Mouse (Mus musculus): ENCODE measurements around the gene Ankdd1b.

Ankdd1b gene

DNA sequence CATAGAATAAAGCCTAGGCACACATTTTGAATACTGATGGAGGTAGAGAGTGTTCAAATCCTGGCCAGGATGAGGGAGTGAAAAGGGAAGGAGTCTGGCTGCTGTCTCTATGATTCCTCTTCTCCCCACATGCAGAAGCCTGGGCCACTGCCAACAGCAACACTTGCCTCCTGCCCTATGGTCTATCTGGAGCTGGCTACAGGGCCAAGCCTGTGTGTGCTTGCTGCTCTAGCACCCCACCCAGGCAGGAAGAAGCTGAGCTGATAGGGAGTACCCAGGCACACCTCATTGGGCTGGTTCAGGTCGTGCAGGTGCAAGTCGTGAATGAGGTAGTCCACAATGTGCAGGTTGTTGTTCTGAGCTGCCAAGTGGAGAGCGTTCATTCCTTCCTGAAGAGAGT lies 16.7 kb downstream of the Ankdd1b start:
- no peak for DNase-seq (ENCODE audit: low spot score in 2 of 2)

DNA sequence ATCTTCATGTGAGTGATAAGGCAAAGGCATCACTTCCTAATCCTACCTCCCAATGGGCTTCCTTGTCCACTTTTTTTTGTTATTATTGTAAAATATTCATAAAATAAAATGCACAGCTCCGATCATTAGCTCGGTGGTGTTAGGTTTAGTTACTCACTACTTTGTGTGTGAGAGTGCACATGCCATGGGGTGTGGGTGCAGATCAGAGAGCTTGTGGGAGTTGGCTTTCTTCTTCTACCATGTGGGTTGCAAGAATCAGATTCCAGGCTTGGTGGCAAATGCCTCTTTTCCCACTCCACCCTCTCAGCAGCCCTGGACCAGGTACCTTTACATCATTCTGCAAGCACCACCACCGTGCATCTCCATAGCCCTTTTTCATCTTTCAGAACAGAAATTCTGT lies 18.4 kb downstream of the Ankdd1b start:
- DNase-seq (ENCODE audit: low spot score in 2 of 2) = no peak

DNA sequence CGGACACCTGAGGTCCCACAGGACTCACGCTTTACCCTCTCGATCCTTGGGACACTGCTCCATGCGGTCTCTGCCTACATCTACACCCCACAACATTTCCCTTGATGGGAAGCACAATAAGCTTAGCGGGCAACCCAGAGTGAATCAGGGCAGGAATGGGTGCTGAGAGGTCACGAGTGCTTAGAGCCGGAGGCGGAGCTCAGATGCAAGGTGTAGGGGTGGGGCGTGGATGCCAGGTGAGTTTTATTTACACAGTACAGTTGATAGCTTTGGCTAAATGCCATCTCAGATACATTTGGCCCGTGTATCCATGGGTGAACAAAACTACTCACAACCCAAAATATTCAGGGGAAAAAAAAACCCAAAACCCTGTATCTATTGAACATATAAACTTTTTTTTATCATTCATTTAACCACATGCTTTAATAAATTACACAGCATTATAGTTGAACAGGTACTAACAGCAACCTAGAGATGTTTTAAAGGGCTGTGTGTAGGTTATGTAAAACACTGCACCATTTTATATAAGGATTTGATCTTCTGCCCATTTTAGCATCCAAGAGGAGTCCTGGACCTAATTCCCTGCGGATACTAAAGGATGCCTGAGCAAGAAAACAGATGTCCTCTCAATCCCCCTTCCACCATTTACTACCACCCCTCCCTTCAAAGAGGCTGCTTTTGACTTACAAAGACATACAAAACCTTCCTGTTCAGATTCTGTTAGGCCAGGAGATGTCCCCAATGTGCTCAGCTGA lies 19.4 kb downstream of the Ankdd1b start:
- no peak for DNase-seq (ENCODE audit: low spot score in 2 of 2)

DNA sequence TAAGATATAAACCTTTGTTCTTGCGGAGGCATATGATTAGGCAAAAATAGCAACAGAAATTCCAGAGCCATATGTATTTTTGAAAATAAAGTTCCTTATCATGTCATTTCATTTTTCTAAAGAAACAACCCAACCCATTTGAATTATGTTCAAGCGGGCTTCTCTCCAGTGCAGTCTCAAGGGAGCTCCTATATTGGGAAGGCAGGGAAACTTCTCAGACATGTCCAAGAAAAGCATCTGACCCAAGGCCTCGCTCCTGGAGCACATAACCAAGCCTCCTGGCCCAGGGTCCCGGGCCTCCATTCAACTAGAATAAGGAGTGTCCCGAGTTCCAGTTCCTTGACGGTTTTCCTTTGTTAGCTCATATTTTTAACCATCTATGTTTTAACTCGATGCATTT lies 20.1 kb downstream of the Ankdd1b start:
- no peak for DNase-seq (ENCODE audit: low spot score in 2 of 2)

DNA sequence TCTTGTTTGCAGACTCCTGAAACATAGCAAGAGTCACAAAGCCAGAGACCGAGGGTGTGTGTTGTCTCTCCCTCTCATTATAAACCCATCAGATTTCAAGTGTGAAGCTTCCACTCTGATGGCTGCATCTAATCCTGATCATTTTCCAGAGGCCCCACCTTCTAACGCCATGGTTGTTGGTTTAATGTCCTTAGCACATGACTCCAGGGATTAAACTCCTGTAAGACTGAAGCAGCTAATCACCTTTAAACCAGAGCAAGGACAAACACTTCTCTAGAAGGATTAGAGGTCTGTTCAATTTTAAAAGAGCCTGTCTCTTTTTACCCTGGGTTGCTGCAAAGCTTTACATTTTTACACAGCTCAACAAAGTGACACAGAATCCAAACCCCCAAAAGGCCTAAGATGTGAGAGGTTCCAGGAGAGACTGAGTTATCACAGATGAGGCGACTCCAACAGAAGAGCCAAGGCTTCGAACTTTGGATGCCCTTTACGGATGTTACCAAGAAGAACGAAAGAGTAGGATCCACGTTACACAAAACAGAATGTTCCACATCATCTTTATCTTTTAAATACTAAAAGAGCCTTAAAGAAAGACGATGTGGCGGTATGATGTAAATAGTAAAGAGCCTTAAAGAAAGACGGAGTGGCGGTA lies 20.7 kb downstream of the Ankdd1b start:
- DNase-seq (ENCODE audit: low spot score in 2 of 2) = no peak

DNA sequence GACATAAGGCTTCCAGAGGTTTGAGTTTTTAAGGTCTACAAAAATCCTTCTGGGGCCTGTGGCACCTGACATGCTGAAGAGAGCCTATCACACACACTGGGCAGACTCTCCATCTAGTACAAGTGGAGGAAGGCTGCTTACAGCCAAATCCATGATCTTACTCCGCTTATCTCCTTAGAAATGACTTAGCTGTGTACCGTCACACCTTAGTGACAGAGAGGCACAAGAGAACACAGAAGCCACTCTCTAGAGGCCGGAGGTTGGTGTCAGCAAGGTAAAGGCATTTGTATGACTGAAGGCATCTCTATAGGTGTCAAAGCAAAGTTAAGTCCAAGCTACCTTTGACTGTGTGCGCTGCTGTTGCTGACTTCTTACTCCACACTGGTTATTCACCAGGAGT lies 30.6 kb downstream of the Ankdd1b start:
- DNase-seq (ENCODE audit: low spot score in 2 of 2) = no peak

DNA sequence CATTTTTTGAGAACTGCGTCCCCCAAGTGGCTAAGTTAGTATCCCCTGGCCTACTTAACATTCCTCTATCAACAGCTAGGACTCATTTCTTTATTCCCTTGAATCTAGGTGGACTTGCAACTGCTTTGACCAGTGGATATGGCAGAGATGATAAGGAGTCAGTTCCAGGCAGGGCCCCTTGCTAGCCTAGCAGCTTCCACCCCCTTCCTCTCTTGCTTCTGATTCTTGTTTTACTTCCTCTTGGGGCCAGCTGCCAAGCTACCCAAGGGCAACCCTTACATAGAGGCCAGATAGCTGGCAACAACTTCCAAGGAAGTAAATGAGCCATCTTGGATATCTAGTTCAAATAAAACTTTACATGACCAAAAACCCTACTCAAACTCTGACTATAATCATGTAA lies 34.1 kb downstream of the Ankdd1b start:
- no peak for DNase-seq (ENCODE audit: low spot score in 2 of 2)

DNA sequence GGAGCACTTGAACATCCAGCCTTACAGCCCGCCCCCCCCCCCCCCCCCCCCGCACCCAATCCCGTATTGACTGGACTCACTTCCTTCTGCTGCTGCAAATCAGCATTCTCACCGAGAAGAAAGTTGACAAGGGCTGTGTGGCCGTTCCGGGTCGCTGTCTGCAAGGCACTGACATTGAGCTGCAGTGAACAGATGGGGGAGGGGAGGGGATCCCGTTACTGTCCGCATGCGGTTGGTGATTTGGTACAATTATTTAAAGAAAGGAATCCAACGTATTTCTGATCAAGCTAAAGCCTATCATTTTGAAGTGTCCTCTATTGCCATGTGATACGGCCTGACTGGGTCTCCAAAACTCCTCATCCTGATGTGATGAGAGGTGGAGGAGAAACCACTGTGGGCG lies 35.2 kb downstream of the Ankdd1b start:
- DNase-seq (ENCODE audit: low spot score in 2 of 2) = peak; percentile 46 to 55

DNA sequence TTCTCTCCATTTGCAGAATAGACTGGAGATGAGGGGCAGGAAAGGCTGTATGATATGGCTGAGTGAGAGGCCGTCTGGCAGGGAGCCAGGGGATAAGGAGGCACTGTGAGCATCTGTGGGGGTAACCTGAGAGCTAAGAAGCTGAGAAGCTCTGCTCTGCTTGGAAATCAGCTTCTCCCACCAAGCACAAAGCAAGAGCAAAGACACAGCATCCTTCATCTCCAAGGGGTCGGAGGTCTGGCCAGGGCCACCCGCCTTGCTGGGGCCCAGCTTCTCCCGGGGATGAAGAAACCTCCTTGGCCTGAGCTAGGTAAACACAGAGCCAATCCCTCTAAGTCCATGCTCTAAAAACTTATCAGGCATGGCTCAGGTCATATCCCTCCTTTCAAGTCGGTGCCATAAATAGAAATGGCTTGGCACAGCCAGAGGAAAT lies 36.1 kb downstream of the Ankdd1b start:
- no peak for DNase-seq (ENCODE audit: low spot score in 2 of 2)

DNA sequence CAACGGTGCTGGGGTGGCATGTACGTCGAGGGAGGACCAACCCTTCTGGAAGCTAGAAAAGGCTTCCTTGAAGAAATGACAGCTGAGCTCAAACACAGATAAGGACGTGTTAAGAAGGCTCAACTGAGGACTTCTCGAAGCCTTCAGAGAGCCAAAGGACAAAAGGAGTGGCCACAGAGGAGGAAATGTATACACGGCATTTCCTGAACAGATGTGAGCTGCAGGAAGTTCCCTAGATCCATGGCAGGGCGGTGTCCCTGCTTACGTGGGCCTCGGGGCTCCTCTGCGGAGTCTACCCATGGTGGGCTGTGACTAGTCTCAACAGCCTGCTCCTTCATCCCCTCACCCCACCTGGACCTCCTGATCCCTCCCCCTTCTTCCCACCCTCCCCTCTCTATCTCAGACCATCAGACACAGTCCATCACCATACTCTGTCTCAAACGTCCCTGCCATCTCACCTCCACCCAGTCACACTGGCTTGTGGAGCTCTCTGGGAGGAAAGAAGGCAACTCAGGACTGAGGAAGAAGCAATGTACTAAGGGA lies 37.3 kb downstream of the Ankdd1b start:
- no peak for DNase-seq (ENCODE audit: low spot score in 2 of 2)

DNA sequence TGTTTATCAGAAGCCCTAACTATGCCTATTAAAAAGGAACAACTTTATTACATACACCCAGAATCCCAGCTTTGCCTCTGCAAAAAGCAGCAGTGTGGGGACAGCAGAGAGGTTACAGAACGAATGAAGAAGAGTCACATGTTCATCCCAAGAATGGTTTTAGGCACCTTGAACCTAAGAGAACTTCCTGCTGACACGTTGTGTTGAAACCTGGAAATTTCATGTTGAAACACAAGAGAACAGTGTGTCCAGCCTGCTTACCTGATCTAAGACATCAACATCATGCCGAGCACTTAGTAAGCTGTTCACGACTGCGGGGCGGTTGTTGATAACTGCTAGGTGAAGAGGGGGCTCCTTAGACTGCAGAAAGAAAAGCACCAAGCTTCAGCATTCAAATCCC lies 38.0 kb downstream of the Ankdd1b start:
- DNase-seq (ENCODE audit: low spot score in 2 of 2) = no peak

DNA sequence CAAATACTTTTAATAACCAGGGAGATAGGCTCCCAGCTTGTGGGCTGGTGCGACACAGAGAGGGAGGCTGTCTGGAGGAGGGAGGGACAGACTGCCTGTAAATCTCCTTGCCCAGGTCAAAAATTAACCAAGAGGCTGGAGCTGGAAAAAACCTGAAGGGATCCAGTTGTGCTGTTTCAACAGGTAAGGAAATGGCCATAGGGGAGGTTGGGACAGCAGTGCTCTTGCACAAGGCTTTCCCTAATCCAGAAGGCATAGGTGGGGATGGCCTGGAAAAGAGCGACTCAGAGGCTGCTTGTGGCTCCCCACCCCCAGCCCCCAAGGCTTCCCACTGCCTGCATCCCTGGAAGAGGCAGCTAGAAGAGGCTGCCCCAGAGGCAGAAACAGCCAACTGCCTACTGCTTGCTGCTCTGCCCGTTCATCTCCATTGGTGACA lies 38.6 kb downstream of the Ankdd1b start:
- no peak for DNase-seq (ENCODE audit: low spot score in 2 of 2)

DNA sequence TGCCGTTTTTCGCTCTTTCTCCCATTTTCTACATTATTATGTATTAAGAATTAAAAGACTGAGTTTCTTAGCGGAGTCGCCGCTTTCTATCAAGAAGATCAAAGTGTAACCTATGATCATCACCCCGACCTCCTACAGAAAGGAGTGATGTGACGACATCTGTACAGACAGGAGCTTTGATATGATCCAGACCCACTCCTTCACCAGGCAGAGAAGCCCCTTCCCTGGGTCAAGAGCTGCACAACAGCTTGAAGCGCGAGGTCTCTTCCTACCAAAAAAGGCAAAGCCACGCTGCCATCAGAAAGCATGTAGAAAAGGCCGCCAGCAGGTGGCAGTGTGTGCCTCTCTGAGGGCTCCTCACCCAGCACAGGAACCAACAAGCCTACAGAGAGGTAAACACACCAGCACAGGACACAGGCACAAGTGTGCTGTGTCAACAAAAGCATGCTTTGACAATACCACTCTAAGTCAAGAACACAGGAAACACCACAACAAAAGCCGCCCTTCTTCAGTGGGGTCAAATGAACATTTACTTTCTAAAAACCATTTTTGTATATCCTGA lies 39.3 kb downstream of the Ankdd1b start:
- DNase-seq (ENCODE audit: low spot score in 2 of 2) = peak; percentile 87 to 92

DNA sequence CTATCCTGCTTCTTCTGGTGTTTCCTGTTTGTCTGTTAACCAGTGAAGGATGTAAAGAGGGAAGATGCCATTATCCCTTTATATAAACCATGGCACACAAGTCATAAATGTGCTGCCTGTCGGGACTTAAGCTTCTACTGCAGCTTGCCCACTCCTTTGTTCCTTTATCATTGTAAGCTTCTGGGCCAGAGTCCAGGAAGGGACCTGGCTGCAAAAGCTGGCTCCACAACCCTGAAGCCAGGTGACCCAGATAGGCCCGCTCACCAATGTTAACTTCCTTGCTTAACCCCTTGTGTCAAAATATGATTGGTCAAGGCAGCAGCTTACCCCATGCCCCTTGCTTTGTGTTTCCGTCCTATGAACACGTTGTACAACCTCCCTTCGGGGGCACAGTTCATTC lies 42.5 kb downstream of the Ankdd1b start:
- no peak for DNase-seq (ENCODE audit: low spot score in 2 of 2)

DNA sequence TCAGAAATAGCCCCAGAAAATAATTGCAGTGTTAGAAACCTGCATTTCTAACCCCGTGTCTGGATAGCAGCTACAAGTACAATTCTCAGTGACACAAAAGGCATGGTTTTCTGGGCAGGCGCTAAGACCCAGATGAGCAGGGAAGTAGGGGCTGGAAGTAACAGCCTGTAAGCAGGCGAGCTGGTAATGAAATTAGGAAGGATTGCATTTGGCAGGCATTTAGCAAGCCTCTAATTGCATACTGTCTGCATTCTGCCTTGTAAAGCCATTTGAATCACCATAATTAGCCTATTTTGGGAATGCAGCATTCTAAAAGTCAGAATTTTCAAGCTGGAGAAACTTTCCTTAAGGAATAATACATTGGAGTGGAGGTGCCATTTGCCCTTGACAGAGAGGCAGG lies 45.0 kb downstream of the Ankdd1b start:
- peak in 1 of 2 experiments; percentile 53 for DNase-seq (ENCODE audit: low spot score in 2 of 2)

DNA sequence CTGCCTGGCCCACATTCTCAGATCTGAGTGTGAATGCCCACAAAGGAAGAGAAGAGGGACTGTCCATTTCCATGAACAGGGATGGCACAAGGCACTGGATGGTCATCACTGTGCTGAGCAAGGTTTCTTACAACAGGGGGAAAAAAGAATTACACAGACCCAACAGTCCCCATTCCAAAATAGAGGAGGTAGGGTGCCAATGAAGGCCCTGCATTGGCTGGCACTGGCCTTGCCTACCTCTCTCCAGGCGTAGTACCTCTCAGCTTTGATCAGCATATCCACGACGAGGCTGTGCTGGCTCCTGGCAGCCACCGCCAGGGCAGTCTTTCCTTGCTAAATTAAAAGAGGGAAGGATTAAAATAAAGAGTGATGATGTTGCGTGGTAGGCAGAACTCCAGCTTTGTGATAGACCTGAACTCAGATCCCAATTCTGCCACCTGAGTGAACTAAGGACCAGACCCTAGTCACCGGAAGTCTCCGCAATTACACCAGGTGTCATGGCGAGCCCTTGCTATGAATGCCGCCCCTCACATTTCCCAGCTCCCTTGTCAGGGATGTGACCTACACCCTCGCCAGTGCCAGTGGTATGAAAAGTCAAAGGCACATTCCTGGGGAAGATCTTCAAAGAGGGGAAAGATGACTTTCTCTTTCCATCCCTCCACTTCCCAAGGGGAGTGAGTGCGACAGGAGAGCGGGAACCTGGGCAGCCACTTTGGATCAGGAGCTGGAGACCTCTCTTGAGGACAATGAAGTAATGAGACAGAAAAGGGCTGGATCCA lies 46.3 kb downstream of the Ankdd1b start:
- peak in 1 of 2 experiments; percentile 20 for DNase-seq (ENCODE audit: low spot score in 2 of 2)

DNA sequence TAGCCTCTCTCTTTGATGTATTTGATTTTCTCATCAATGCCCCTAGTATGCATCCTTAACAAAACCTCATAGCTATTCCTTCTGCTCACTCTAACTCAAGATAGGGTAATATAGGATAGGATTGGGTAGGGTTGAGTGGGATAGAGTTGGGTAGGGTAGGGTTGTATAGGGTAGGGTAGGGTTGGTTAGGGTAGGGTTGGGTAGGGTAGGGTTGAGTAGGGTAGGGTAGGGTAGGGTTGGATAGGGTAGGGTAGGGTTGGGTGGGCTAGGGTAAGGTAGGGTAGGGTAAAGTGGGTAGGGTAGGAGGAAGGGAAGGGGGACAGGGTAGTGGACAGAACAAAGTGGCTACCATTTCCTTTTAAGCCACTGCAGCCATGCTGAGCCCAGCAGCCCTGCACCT lies 49.8 kb downstream of the Ankdd1b start:
- DNase-seq (ENCODE audit: low spot score in 2 of 2) = no peak

DNA sequence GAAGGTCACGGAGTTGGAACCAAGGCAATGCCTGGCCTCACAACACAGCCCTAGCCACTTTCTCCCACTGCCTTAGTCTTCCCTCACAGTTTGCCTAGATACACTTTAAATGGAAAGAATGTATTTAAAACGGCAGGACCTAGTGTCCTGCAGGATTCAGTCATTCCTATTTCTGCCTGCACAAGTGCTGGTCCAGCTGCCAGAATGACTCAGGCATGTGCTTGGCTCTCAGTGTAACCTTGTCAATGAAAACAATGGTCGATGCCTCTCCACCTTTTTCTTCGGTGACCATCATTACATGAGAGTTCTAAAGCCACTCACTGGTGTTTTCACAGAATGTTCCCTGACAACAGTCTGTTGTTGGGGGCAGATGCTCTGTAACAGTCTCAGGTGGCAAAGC lies 52.5 kb downstream of the Ankdd1b start:
- no peak for DNase-seq (ENCODE audit: low spot score in 2 of 2)

DNA sequence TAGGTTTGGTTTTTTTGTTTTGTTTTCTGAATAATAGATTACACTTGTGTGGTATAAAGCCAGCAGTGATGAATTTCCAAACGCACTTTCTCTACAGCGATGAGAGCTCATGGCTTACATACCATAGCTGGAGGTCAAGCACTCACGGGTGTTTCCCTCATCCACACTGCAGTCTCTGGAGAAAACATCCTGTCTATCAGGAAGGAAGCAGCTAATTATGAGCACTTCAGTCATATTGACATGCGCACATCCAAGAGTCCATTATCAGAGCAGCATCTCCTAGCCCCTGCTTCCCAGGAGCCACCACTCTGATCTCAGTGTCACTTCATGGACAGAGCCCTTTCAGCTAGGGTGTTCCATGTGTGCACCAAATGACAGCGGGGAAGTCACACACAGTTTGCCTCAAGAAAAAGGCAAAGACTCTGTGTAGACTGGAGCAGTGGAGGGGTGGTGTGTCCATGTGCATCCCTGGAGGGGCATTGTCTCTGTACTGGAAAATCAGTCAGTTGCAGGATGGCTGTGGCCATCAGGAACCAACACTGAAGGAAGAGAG lies 53.7 kb downstream of the Ankdd1b start:
- DNase-seq (ENCODE audit: low spot score in 2 of 2) = no peak

DNA sequence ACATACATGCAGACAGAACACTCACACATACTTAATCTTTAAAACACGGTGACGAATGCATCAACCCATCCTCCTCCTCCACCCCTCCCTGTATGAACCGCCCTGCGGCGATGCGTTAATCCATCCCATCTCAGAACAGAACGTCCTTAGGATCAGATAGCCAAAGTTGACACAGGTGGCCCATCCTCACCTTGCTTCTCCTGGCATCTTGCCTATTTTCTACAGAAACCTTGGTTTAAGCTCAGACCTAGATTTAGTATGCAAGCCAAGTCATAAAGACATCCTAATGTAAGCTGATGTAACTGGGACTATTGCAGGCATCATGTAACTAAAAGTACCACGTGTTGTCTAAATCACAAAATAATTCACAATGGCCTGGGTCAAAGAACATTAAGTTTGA lies 54.6 kb downstream of the Ankdd1b start:
- no peak for DNase-seq (ENCODE audit: low spot score in 2 of 2)

DNA sequence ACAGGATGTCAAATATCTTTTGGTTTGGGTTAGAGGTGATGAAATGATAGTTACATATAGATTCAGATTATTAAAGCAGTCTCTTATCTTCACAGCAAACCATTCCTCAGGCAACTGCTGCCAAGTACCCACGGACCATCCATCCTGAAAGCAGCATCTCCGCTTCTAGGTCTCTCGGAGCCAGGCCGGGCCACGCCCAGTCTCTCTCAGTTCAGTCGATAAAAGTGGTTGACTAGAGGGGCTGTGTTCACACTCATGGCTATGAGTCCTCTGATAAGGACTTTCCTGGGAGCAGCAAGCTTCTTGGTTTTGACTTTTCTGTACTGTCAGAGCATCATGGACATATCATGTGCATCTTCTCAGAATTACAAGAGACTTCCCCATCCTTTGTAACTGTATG lies 56.6 kb downstream of the Ankdd1b start:
- DNase-seq (ENCODE audit: low spot score in 2 of 2) = no peak

DNA sequence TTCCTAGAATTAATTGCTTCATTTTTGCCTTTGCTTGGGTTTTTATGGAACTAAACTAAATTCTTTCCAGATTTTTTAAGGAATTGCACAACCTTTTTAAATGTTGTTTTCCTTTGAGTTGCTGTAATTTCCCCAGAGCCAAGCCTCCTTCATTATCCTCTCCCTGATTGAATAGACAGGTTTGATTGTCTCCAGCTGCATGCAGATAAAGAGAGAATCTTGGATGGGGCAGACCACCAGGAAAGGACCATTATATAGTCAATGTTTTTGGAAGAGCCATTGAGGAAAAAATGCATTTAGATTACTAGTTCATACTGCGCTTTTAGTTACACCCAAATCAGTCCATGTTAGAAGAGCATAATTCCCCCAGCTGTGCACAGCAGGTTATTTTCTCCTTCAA lies 62.2 kb downstream of the Ankdd1b start:
- no peak for DNase-seq (ENCODE audit: low spot score in 2 of 2)
